Mouse (Mus musculus): ENCODE data around the gene Slc41a1. TPM values are rescaled to one million over a fixed set of nuclear protein-coding genes. Genes with fewer than 3 reads are reported as not detected.

Gene Slc41a1
- polyA plus RNA-seq, 1 experiment from 2014 or later = 8.2 TPM

- WGBS = 79% methylated on average over 2 of the region's 2 CpGs
- DNase-seq (ENCODE audit: low spot score) (no peak), ATAC-seq (ENCODE audit: low FRiP score) (no peak)
- Histone ChIP-seq H3K4me3 (ENCODE audit: low read depth, low read length) (no peak overlapping the region), H3K4me1 (replicated peaks; ENCODE audit: control insufficient read depth, insufficient read depth, low read length) (no peaks in the 10 kb centered on the region), H3K36me3 (ENCODE audit: control insufficient read depth, insufficient read depth, low read length) (no peaks in the 10 kb centered on the region), H3K9ac (ENCODE audit: low read depth, low read length) (no peak overlapping the region), H3K9me3 (ENCODE audit: control insufficient read depth, low read length) (no peaks in the 10 kb centered on the region), H3K27me3 (ENCODE audit: control insufficient read depth, insufficient read depth, low read length) (no peaks in the 10 kb centered on the region), H3K27ac (ENCODE audit: low read depth, low read length) (no peak overlapping the region), H3K4me2 (replicated peaks; ENCODE audit: low read depth, low read length) (no peak overlapping the region)
Measured at GRCm38 (mm10) chr1:131886173-131886572, 58.9 kb downstream of the Slc41a1 start.

GRCm38 (mm10) chr1:131886641-131887040 is 59.3 kb downstream of the Slc41a1 start:
- WGBS = 88% methylated on average over 3 of the region's 3 CpGs
- no peak for DNase-seq (ENCODE audit: low spot score)

GRCm38 (mm10) chr1:131890043-131890658 is 62.9 kb downstream of the Slc41a1 start:
- Histone ChIP-seq H3K36me3 (ENCODE audit: control insufficient read depth, insufficient read depth, low read length) (no peaks in the 10 kb centered on the region), H3K4me1 (replicated peaks; ENCODE audit: control insufficient read depth, insufficient read depth, low read length) (no peaks in the 10 kb centered on the region), H3K9me3 (ENCODE audit: control insufficient read depth, low read length) (no peaks in the 10 kb centered on the region), H3K27me3 (ENCODE audit: control insufficient read depth, insufficient read depth, low read length) (no peaks in the 10 kb centered on the region), H3K4me3 (ENCODE audit: low read depth, low read length) (no peak overlapping the region), H3K4me2 (replicated peaks; ENCODE audit: low read depth, low read length) (no peak overlapping the region), H3K27ac (ENCODE audit: low read depth, low read length) (no peak overlapping the region), H3K9ac (ENCODE audit: low read depth, low read length) (no peak overlapping the region)
- DNase-seq (ENCODE audit: low spot score) = no peak
- no peak for ATAC-seq (ENCODE audit: low FRiP score)
- 78% methylated on average over 6 of the region's 6 CpGs for WGBS

More at GRCm38 (mm10) chr1:131886641-131887040, 59.3 kb downstream of the Slc41a1 start:
- Histone ChIP-seq H3K4me2 (replicated peaks; ENCODE audit: low read depth, low read length) (no peak overlapping the region), H3K9me3 (ENCODE audit: control insufficient read depth, low read length) (no peaks in the 10 kb centered on the region), H3K9ac (ENCODE audit: low read depth, low read length) (no peak overlapping the region), H3K36me3 (ENCODE audit: control insufficient read depth, insufficient read depth, low read length) (no peaks in the 10 kb centered on the region), H3K4me1 (replicated peaks; ENCODE audit: control insufficient read depth, insufficient read depth, low read length) (no peaks in the 10 kb centered on the region), H3K4me3 (ENCODE audit: low read depth, low read length) (no peak overlapping the region), H3K27me3 (ENCODE audit: control insufficient read depth, insufficient read depth, low read length) (no peaks in the 10 kb centered on the region), H3K27ac (ENCODE audit: low read depth, low read length) (no peak overlapping the region)
- no peak for ATAC-seq (ENCODE audit: low FRiP score)

- ATAC-seq (ENCODE audit: low FRiP score) = no peak
- Histone ChIP-seq H3K9me3 (ENCODE audit: control insufficient read depth, low read length) (no peaks in the 10 kb centered on the region), H3K4me2 (replicated peaks; ENCODE audit: low read depth, low read length) (no peak overlapping the region), H3K27me3 (ENCODE audit: control insufficient read depth, insufficient read depth, low read length) (no peaks in the 10 kb centered on the region), H3K36me3 (ENCODE audit: control insufficient read depth, insufficient read depth, low read length) (no peaks in the 10 kb centered on the region), H3K4me3 (ENCODE audit: low read depth, low read length) (no peak overlapping the region), H3K9ac (ENCODE audit: low read depth, low read length) (no peak overlapping the region), H3K27ac (ENCODE audit: low read depth, low read length) (no peak overlapping the region), H3K4me1 (replicated peaks; ENCODE audit: control insufficient read depth, insufficient read depth, low read length) (no peaks in the 10 kb centered on the region)
- 63% methylated on average over 4 of the region's 4 CpGs for WGBS
- no peak for DNase-seq (ENCODE audit: low spot score)
Measured at GRCm38 (mm10) chr1:131891436-131891835, 64.1 kb downstream of the Slc41a1 start.

Other genes with a start within 250 kb of the Slc41a1 start
- not detected in 2 replicates for gene Avpr1b, start 228.3 kb upstream of the Slc41a1 start, polyA plus RNA-seq (2014; fragmentation: Nextera tagmentation; extraction: Ambion mirVana)
- gene Ctse, start 189.2 kb upstream of the Slc41a1 start, polyA plus RNA-seq (2014; fragmentation: Nextera tagmentation; extraction: Ambion mirVana) = 0.26 and 0.38 TPM in 2 replicates
- gene Rab7b, start 138.8 kb upstream of the Slc41a1 start, polyA plus RNA-seq (2014; fragmentation: Nextera tagmentation; extraction: Ambion mirVana) = 0.91 and 1.6 TPM in 2 replicates
- 0.15 and 0.38 TPM in 2 replicates for gene Slc26a9, start 83.5 kb upstream of the Slc41a1 start, polyA plus RNA-seq (2014; fragmentation: Nextera tagmentation; extraction: Ambion mirVana)
- 0.43 and 1.5 TPM in 2 replicates for gene Pm20d1, start 30.1 kb upstream of the Slc41a1 start, polyA plus RNA-seq (2014; fragmentation: Nextera tagmentation; extraction: Ambion mirVana)
- gene Rab29, start 39.7 kb downstream of the Slc41a1 start, polyA plus RNA-seq (2014; fragmentation: Nextera tagmentation; extraction: Ambion mirVana) = 13.2 and 14.5 TPM in 2 replicates
- gene Nucks1, start 83.0 kb downstream of the Slc41a1 start, polyA plus RNA-seq (2014; fragmentation: Nextera tagmentation; extraction: Ambion mirVana) = 53.3 and 66.1 TPM in 2 replicates
- 7.5 and 8.4 TPM in 2 replicates for gene Slc45a3, start 135.5 kb downstream of the Slc41a1 start, polyA plus RNA-seq (2014; fragmentation: Nextera tagmentation; extraction: Ambion mirVana)
- gene Elk4, start 180.1 kb downstream of the Slc41a1 start, polyA plus RNA-seq (2014; fragmentation: Nextera tagmentation; extraction: Ambion mirVana) = 21.1 and 22.6 TPM in 2 replicates
- 9.2 and 11.0 TPM in 2 replicates for gene Mfsd4a, start 240.6 kb downstream of the Slc41a1 start, polyA plus RNA-seq (2014; fragmentation: Nextera tagmentation; extraction: Ambion mirVana)

Measured in hindbrain, embryonic 11.5 days (tissue).